In genomic region chrX:99975985-99976924, GRCm38 (mm10) we compare ENCODE assay signal across 8 mouse cellular contexts. TPM values are rescaled to one million over a fixed set of nuclear protein-coding genes. Genes with fewer than 3 reads are reported as not detected.
DNase-seq lines count a peak whose midpoint lies in the region; ATAC-seq lines count a peak whose summit lies in the region.

No protein-coding gene starts in this region.

- 16% methylated on average over 46 of the region's 48 CpGs for WGBS in embryonic facial prominence, embryonic 12.5 days
- WGBS in heart, embryonic 12.5 days, result 7% methylated on average over 48 of the region's 48 CpGs
- WGBS in kidney, embryonic 14.5 days, result 27% methylated on average over 43 of the region's 48 CpGs
- 19% methylated on average over 48 of the region's 48 CpGs for WGBS in lung, embryonic 16.5 days

- no peaks in the 10 kb centered on the region for H3K4me1 ChIP-seq in embryonic facial prominence, embryonic 12.5 days
- H3K4me1 ChIP-seq in heart, embryonic 12.5 days (replicated peaks), result no peaks in the 10 kb centered on the region
- no peaks in the 10 kb centered on the region for H3K4me1 ChIP-seq in kidney, embryonic 14.5 days (ENCODE audit: control insufficient read depth, insufficient read depth, low read length)
- H3K4me1 ChIP-seq in lung, embryonic 16.5 days (replicated peaks; ENCODE audit: control insufficient read depth, insufficient read depth, low read length), result no peaks in the 10 kb centered on the region

- peak; percentile 7 to 25 for DNase-seq in B cell, adult 2 months
- DNase-seq in MN1 (ENCODE audit: low spot score), result peak; percentile 9
- peak; percentile 5 for DNase-seq in ovary, postnatal 10 days (ENCODE audit: low spot score)

- peak overlapping the region; percentile 80 for H3K4me2 ChIP-seq in embryonic facial prominence, embryonic 12.5 days (replicated peaks)
- H3K4me2 ChIP-seq in heart, embryonic 12.5 days, result peak overlapping the region; percentile 93
- peak overlapping the region; percentile 79 for H3K4me2 ChIP-seq in kidney, embryonic 14.5 days (replicated peaks; ENCODE audit: low read depth, low read length)
- H3K4me2 ChIP-seq in lung, embryonic 16.5 days (ENCODE audit: low read depth, low read length), result peak overlapping the region; percentile 81

- H3K27me3 ChIP-seq in embryonic facial prominence, embryonic 12.5 days, result peaks cover 9% of the 10 kb centered on the region; the same call in 1 of the 2 replicates
- H3K27me3 ChIP-seq in heart, embryonic 12.5 days (replicated peaks), result no peaks in the 10 kb centered on the region
- no peaks in the 10 kb centered on the region; the same call in 1 of the 2 replicates for H3K27me3 ChIP-seq in kidney, embryonic 14.5 days (ENCODE audit: control insufficient read depth, insufficient read depth, low read length)
- no peaks in the 10 kb centered on the region for H3K27me3 ChIP-seq in lung, embryonic 16.5 days (ENCODE audit: control insufficient read depth, insufficient read depth, low read depth, low read length)

- no peaks in the 10 kb centered on the region for H3K9me3 ChIP-seq in embryonic facial prominence, embryonic 12.5 days
- H3K9me3 ChIP-seq in heart, embryonic 12.5 days (replicated peaks), result no peaks in the 10 kb centered on the region
- H3K9me3 ChIP-seq in kidney, embryonic 14.5 days (ENCODE audit: control insufficient read depth, low read length), result no peaks in the 10 kb centered on the region
- no peaks in the 10 kb centered on the region for H3K9me3 ChIP-seq in lung, embryonic 16.5 days (ENCODE audit: control insufficient read depth, low read length)

- H3K9ac ChIP-seq in embryonic facial prominence, embryonic 12.5 days, result peak overlapping the region; percentile 48
- peak overlapping the region; percentile 73 for H3K9ac ChIP-seq in heart, embryonic 12.5 days
- H3K9ac ChIP-seq in kidney, embryonic 14.5 days (ENCODE audit: low read depth, low read length), result peak overlapping the region; percentile 48; the same call in 1 of the 2 replicates
- peak overlapping the region; percentile 64 for H3K9ac ChIP-seq in lung, embryonic 16.5 days (ENCODE audit: low read length)

- H3K4me3 ChIP-seq in embryonic facial prominence, embryonic 12.5 days, result peak overlapping the region; percentile 50
- H3K4me3 ChIP-seq in heart, embryonic 12.5 days, result peak overlapping the region; percentile 67
- peak overlapping the region; percentile 49 for H3K4me3 ChIP-seq in kidney, embryonic 14.5 days (ENCODE audit: low read length)
- H3K4me3 ChIP-seq in lung, embryonic 16.5 days (ENCODE audit: low read length), result peak overlapping the region; percentile 61

- peak; percentile 42; the same call in 1 of the 2 replicates for ATAC-seq in embryonic facial prominence, embryonic 12.5 days (ENCODE audit: insufficient number of reproducible peaks, insufficient read depth, low FRiP score, low TSS enrichment)
- ATAC-seq in heart, embryonic 12.5 days (ENCODE audit: insufficient number of reproducible peaks, low FRiP score), result peak; percentile 49
- peak; percentile 63 for ATAC-seq in kidney, embryonic 14.5 days (ENCODE audit: low FRiP score, low TSS enrichment)
- ATAC-seq in lung, embryonic 16.5 days (ENCODE audit: low read depth), result peak; percentile 6; the same call in 1 of the 2 replicates
- no peak for ATAC-seq in erythroid progenitor cell, adult 5-6 weeks (replicated peaks; ENCODE audit: low FRiP score, poor library complexity, severe bottlenecking)

- no peak overlapping the region for H3K27ac ChIP-seq in embryonic facial prominence, embryonic 12.5 days
- no peak overlapping the region for H3K27ac ChIP-seq in heart, embryonic 12.5 days (ENCODE audit: poor library complexity, severe bottlenecking)
- no peak overlapping the region for H3K27ac ChIP-seq in kidney, embryonic 14.5 days (ENCODE audit: low read depth, low read length)
- H3K27ac ChIP-seq in lung, embryonic 16.5 days (ENCODE audit: low read length), result 0 out of 2 replicates have a peak overlapping the region, but pooled peaks have one; percentile 22

- no peaks in the 10 kb centered on the region for H3K36me3 ChIP-seq in embryonic facial prominence, embryonic 12.5 days
- no peaks in the 10 kb centered on the region for H3K36me3 ChIP-seq in heart, embryonic 12.5 days
- no peaks in the 10 kb centered on the region for H3K36me3 ChIP-seq in kidney, embryonic 14.5 days (ENCODE audit: control insufficient read depth, insufficient read depth, low read length)
- no peaks in the 10 kb centered on the region for H3K36me3 ChIP-seq in lung, embryonic 16.5 days (ENCODE audit: control insufficient read depth, insufficient read depth, low read length)

RNA-seq across cellular contexts. Expression of gene Eda, which starts 0.8 kb away (rescaled TPM):
- 3.1 and 3.4 TPM in 2 replicates for polyA plus RNA-seq in embryonic facial prominence, embryonic 12.5 days (2016; fragmentation: Nextera tagmentation; extraction: Ambion mirVana)
- polyA plus RNA-seq in heart, embryonic 12.5 days (2016; fragmentation: Nextera tagmentation; extraction: Ambion mirVana), result 2.4 TPM in 2 replicates
- 1.2 and 1.6 TPM in 2 replicates for polyA plus RNA-seq in kidney, embryonic 14.5 days (2014; fragmentation: Nextera tagmentation; extraction: Ambion mirVana)
- 1.4 and 2.0 TPM in 2 replicates for polyA plus RNA-seq in lung, embryonic 16.5 days (2015; fragmentation: Nextera tagmentation; extraction: Ambion mirVana)
- total RNA-seq in erythroid progenitor cell, adult 5-6 weeks (2015; ENCODE audit: low replicate concordance), result 0.72 TPM in 1 of 2 replicates, not detected in the other
- total RNA-seq in erythroid progenitor cell, adult 5-6 weeks (2017; ENCODE audit: low replicate concordance), result not detected in 2 replicates
